Mouse (Mus musculus) liver, embryonic 14.5 days (tissue): Measurements from ENCODE around the gene Prune2.

Experiments
- CTCF ChIP-seq: IDR thresholded peaks from 2 replicates; pipeline ENCODE4 v1.5.1; 2016; ENCODE audit warnings: antibody characterized with exemption, low read depth, control low read depth
- EP300 ChIP-seq: IDR thresholded peaks from 2 replicates; pipeline ENCODE4 v1.6.1; 2016; ENCODE audit warnings: antibody characterized with exemption, low read depth

DNA sequence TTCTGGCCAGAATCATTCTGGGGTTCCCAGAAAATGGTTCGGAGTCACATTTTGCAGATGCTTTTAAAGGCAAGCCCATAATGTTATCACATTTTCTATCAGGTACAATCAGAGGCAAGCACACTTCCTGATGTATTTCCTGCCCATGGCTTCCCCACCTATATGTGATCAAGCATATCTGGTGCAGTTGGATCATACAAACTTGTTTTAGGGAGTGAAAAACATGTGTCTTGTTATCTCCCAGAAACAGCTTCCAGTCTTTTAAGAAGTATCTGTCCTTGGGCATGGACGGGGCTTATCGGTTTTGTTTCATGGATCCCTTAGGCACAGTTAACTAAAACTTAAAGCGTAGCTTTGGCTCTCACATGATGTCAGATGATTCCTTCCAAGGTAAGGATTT, 36.2 kb downstream of the Prune2 start:
- no peak for TF ChIP-seq CTCF
- TF ChIP-seq EP300, result peak; percentile 87
